Mouse (Mus musculus): ENCODE measurements around the gene Calcrl. TPM values are rescaled to one million over a fixed set of nuclear protein-coding genes. Genes with fewer than 3 reads are reported as not detected.

The Calcrl gene
- 24.0 and 30.8 TPM in 2 replicates for polyA plus RNA-seq (2015; fragmentation: Nextera tagmentation; extraction: Ambion mirVana)

GRCm38 (mm10) chr2:84425138-84425537 is at the start of gene Calcrl:
Gene Calcrl, minus strand, starts transcription at chr2:84425411.
- H3K27ac ChIP-seq, result peak within 1 kb of the TSS; percentile 74
- H3K4me3 ChIP-seq (replicated peaks), result peak within 1 kb of the TSS; percentile 41
- 0% methylated on average over 10 of the region's 10 CpGs for WGBS
- peak within 1 kb of the TSS; percentile 64 for H3K4me2 ChIP-seq (replicated peaks)
- peak; percentile 95 for ATAC-seq
- no peaks in the 10 kb centered on the region for H3K36me3 ChIP-seq
- H3K9me3 ChIP-seq, result no peaks in the 10 kb centered on the region
- H3K27me3 ChIP-seq (replicated peaks), result no peaks in the 10 kb centered on the region
- H3K4me1 ChIP-seq (replicated peaks), result no peaks in the 10 kb centered on the region
- peak within 1 kb of the TSS; percentile 30 for H3K9ac ChIP-seq

- no peak for ATAC-seq
- WGBS, result 22% methylated on average over 6 of the region's 6 CpGs
- no peak overlapping the region for H3K9ac ChIP-seq
Observed at GRCm38 (mm10) chr2:84474651-84475050, 49.4 kb upstream of the Calcrl start.

GRCm38 (mm10) chr2:84473941-84474530 is 48.8 kb upstream of the Calcrl start:
- H3K9me3 ChIP-seq, result no peaks in the 10 kb centered on the region
- no peak overlapping the region for H3K4me2 ChIP-seq (replicated peaks)
- no peak overlapping the region for H3K9ac ChIP-seq
- no peak for ATAC-seq
- no peak overlapping the region for H3K4me3 ChIP-seq (replicated peaks)
- H3K27me3 ChIP-seq (replicated peaks), result no peaks in the 10 kb centered on the region
- WGBS, result 79% methylated on average over 14 of the region's 14 CpGs
- peaks cover 6% of the 10 kb centered on the region for H3K4me1 ChIP-seq (replicated peaks)
- no peak overlapping the region for H3K27ac ChIP-seq
- H3K36me3 ChIP-seq, result no peaks in the 10 kb centered on the region

More at GRCm38 (mm10) chr2:84474651-84475050, 49.4 kb upstream of the Calcrl start:
- Histone ChIP-seq H3K9me3 (no peaks in the 10 kb centered on the region), H3K27ac (no peak overlapping the region; the same call in 1 of the 2 replicates), H3K4me1 (replicated peaks) (peaks cover 6% of the 10 kb centered on the region), H3K4me3 (replicated peaks) (no peak overlapping the region), H3K36me3 (no peaks in the 10 kb centered on the region), H3K27me3 (replicated peaks) (no peaks in the 10 kb centered on the region), H3K4me2 (replicated peaks) (no peak overlapping the region)

GRCm38 (mm10) chr2:84467391-84467790 is 42.2 kb upstream of the Calcrl start:
- Histone ChIP-seq H3K36me3 (no peaks in the 10 kb centered on the region), H3K9ac (no peak overlapping the region), H3K4me3 (replicated peaks) (no peak overlapping the region), H3K9me3 (no peaks in the 10 kb centered on the region), H3K27ac (no peak overlapping the region), H3K27me3 (replicated peaks) (no peaks in the 10 kb centered on the region), H3K4me1 (replicated peaks) (no peaks in the 10 kb centered on the region), H3K4me2 (replicated peaks) (no peak overlapping the region)
- WGBS, result 78% methylated on average over 4 of the region's 4 CpGs
- no peak for ATAC-seq

GRCm38 (mm10) chr2:84464956-84465355 is 39.7 kb upstream of the Calcrl start:
- Histone ChIP-seq H3K27ac (no peak overlapping the region), H3K9ac (no peak overlapping the region), H3K4me3 (replicated peaks) (no peak overlapping the region), H3K36me3 (no peaks in the 10 kb centered on the region), H3K9me3 (no peaks in the 10 kb centered on the region), H3K4me2 (replicated peaks) (no peak overlapping the region), H3K27me3 (replicated peaks) (no peaks in the 10 kb centered on the region), H3K4me1 (replicated peaks) (no peaks in the 10 kb centered on the region)
- 24% methylated on average over 7 of the region's 7 CpGs for WGBS
- ATAC-seq, result peak; percentile 28; the same call in 1 of the 2 replicates

GRCm38 (mm10) chr2:84462411-84462810 is 37.2 kb upstream of the Calcrl start:
- WGBS, result 76% methylated on average over 3 of the region's 3 CpGs
- Histone ChIP-seq H3K36me3 (no peaks in the 10 kb centered on the region), H3K9ac (no peak overlapping the region), H3K4me2 (replicated peaks) (no peak overlapping the region), H3K9me3 (no peaks in the 10 kb centered on the region), H3K27me3 (replicated peaks) (no peaks in the 10 kb centered on the region), H3K4me1 (replicated peaks) (no peaks in the 10 kb centered on the region), H3K27ac (no peak overlapping the region), H3K4me3 (replicated peaks) (no peak overlapping the region)
- no peak for ATAC-seq

GRCm38 (mm10) chr2:84459651-84460177 is 34.5 kb upstream of the Calcrl start:
- no peak overlapping the region for H3K27ac ChIP-seq
- H3K9me3 ChIP-seq, result no peaks in the 10 kb centered on the region
- no peaks in the 10 kb centered on the region for H3K36me3 ChIP-seq
- H3K4me2 ChIP-seq (replicated peaks), result no peak overlapping the region
- no peak for ATAC-seq
- H3K9ac ChIP-seq, result no peak overlapping the region
- no peak overlapping the region for H3K4me3 ChIP-seq (replicated peaks)
- no peaks in the 10 kb centered on the region for H3K4me1 ChIP-seq (replicated peaks)
- 62% methylated on average over 11 of the region's 11 CpGs for WGBS
- no peaks in the 10 kb centered on the region for H3K27me3 ChIP-seq (replicated peaks)

- Histone ChIP-seq H3K27ac (no peak overlapping the region), H3K9ac (no peak overlapping the region), H3K4me3 (replicated peaks) (no peak overlapping the region), H3K4me2 (replicated peaks) (no peak overlapping the region), H3K9me3 (no peaks in the 10 kb centered on the region), H3K4me1 (replicated peaks) (no peaks in the 10 kb centered on the region), H3K27me3 (replicated peaks) (no peaks in the 10 kb centered on the region), H3K36me3 (no peaks in the 10 kb centered on the region)
- ATAC-seq, result no peak
- WGBS, result 64% methylated on average over 6 of the region's 6 CpGs
Observed at GRCm38 (mm10) chr2:84457221-84457620, 32.0 kb upstream of the Calcrl start.

GRCm38 (mm10) chr2:84455236-84455799 is 30.1 kb upstream of the Calcrl start:
- H3K9me3 ChIP-seq, result no peaks in the 10 kb centered on the region
- no peaks in the 10 kb centered on the region for H3K36me3 ChIP-seq
- H3K4me2 ChIP-seq (replicated peaks), result no peak overlapping the region
- H3K4me1 ChIP-seq (replicated peaks), result no peaks in the 10 kb centered on the region
- H3K27me3 ChIP-seq (replicated peaks), result no peaks in the 10 kb centered on the region
- no peak overlapping the region for H3K9ac ChIP-seq
- ATAC-seq, result peak; percentile 83
- H3K4me3 ChIP-seq (replicated peaks), result no peak overlapping the region
- WGBS, result 6% methylated on average over 5 of the region's 5 CpGs
- no peak overlapping the region for H3K27ac ChIP-seq

GRCm38 (mm10) chr2:84454551-84455235 is 29.5 kb upstream of the Calcrl start:
- Histone ChIP-seq H3K4me1 (replicated peaks) (no peaks in the 10 kb centered on the region), H3K9me3 (no peaks in the 10 kb centered on the region), H3K9ac (no peak overlapping the region), H3K4me2 (replicated peaks) (no peak overlapping the region), H3K36me3 (no peaks in the 10 kb centered on the region), H3K27me3 (replicated peaks) (no peaks in the 10 kb centered on the region), H3K4me3 (replicated peaks) (no peak overlapping the region), H3K27ac (no peak overlapping the region)
- WGBS, result 62% methylated on average over 10 of the region's 10 CpGs
- ATAC-seq, result peak; percentile 54; the same call in 1 of the 2 replicates

- Histone ChIP-seq H3K36me3 (no peaks in the 10 kb centered on the region), H3K27me3 (replicated peaks) (no peaks in the 10 kb centered on the region), H3K4me2 (replicated peaks) (no peak overlapping the region), H3K4me3 (replicated peaks) (no peak overlapping the region), H3K9ac (no peak overlapping the region), H3K27ac (no peak overlapping the region), H3K9me3 (no peaks in the 10 kb centered on the region), H3K4me1 (replicated peaks) (no peaks in the 10 kb centered on the region)
- 15% methylated on average over 5 of the region's 5 CpGs for WGBS
- ATAC-seq, result 0 out of 2 replicates have a peak, but pooled peaks have one; percentile 41
Observed at GRCm38 (mm10) chr2:84454051-84454450, 28.8 kb upstream of the Calcrl start.

GRCm38 (mm10) chr2:84445499-84445898 is 20.3 kb upstream of the Calcrl start:
- H3K36me3 ChIP-seq, result no peaks in the 10 kb centered on the region
- H3K4me1 ChIP-seq (replicated peaks), result no peaks in the 10 kb centered on the region
- no peak overlapping the region for H3K4me2 ChIP-seq (replicated peaks)
- no peaks in the 10 kb centered on the region for H3K27me3 ChIP-seq (replicated peaks)
- H3K9ac ChIP-seq, result no peak overlapping the region
- no peaks in the 10 kb centered on the region for H3K9me3 ChIP-seq
- H3K27ac ChIP-seq, result no peak overlapping the region
- no peak overlapping the region for H3K4me3 ChIP-seq (replicated peaks)
- no peak for ATAC-seq
- WGBS, result 89% methylated on average over 1 of the region's 1 CpGs
